Mouse (Mus musculus): Measurements from ENCODE around the gene Tomm6. TPM values are rescaled to one million over a fixed set of nuclear protein-coding genes. Genes with fewer than 3 reads are reported as not detected.

Gene Tomm6
- polyA plus RNA-seq (2015; fragmentation: Nextera tagmentation; extraction: Ambion mirVana): 274 and 295 TPM in 2 replicates

GRCm38 (mm10) chr17:47688344-47688607 lies at the start of gene Tomm6:
Tomm6 (minus strand) TSS chr17:47688386.
- H3K36me3 ChIP-seq (ENCODE audit: control insufficient read depth, insufficient read depth): peaks cover 16% of the 10 kb centered on the region
- ATAC-seq (replicated peaks; ENCODE audit: extremely low read depth, insufficient read depth, low FRiP score): no peak; the same call in 1 of the 2 replicates
- peak within 1 kb of the TSS; percentile 91 for H3K9ac ChIP-seq (ENCODE audit: low read length)
- H3K4me2 ChIP-seq (ENCODE audit: low read depth, low read length): peak within 1 kb of the TSS; percentile 98
- 0% methylated on average over 9 of the region's 9 CpGs for WGBS
- no peaks in the 10 kb centered on the region for H3K27me3 ChIP-seq (ENCODE audit: control insufficient read depth, insufficient read depth, low read length)
- peak within 1 kb of the TSS; percentile 86 for H3K27ac ChIP-seq (ENCODE audit: low read length)
- H3K9me3 ChIP-seq (replicated peaks; ENCODE audit: control insufficient read depth, low read length): no peaks in the 10 kb centered on the region
- H3K4me3 ChIP-seq (ENCODE audit: low read length): peak within 1 kb of the TSS; percentile 95
- H3K4me1 ChIP-seq (ENCODE audit: control insufficient read depth, insufficient read depth, low read length): peaks cover 13% of the 10 kb centered on the region

GRCm38 (mm10) chr17:47737271-47738065 lies 49.3 kb upstream of the Tomm6 start:
- H3K4me3 ChIP-seq (ENCODE audit: low read length): peak overlapping the region; percentile 83
- H3K36me3 ChIP-seq (ENCODE audit: control insufficient read depth, insufficient read depth): no peaks in the 10 kb centered on the region
- H3K9me3 ChIP-seq (replicated peaks; ENCODE audit: control insufficient read depth, low read length): no peaks in the 10 kb centered on the region
- H3K27me3 ChIP-seq (ENCODE audit: control insufficient read depth, insufficient read depth, low read length): no peaks in the 10 kb centered on the region
- peak overlapping the region; percentile 94 for H3K27ac ChIP-seq (ENCODE audit: low read length)
- H3K4me2 ChIP-seq (ENCODE audit: low read depth, low read length): peak overlapping the region; percentile 98
- ATAC-seq (replicated peaks; ENCODE audit: extremely low read depth, insufficient read depth, low FRiP score): peak; percentile 92
- peaks cover 19% of the 10 kb centered on the region for H3K4me1 ChIP-seq (ENCODE audit: control insufficient read depth, insufficient read depth, low read length)
- under 1% methylated on average over 49 of the region's 60 CpGs for WGBS
- peak overlapping the region; percentile 86 for H3K9ac ChIP-seq (ENCODE audit: low read length)

- no peaks in the 10 kb centered on the region for H3K27me3 ChIP-seq (ENCODE audit: control insufficient read depth, insufficient read depth, low read length)
- H3K4me3 ChIP-seq (ENCODE audit: low read length): peak within 1 kb of the TSS; percentile 83
- H3K27ac ChIP-seq (ENCODE audit: low read length): peak within 1 kb of the TSS; percentile 94
- no peaks in the 10 kb centered on the region for H3K36me3 ChIP-seq (ENCODE audit: control insufficient read depth, insufficient read depth)
- peak; percentile 73 for ATAC-seq (replicated peaks; ENCODE audit: extremely low read depth, insufficient read depth, low FRiP score)
- peak within 1 kb of the TSS; percentile 98 for H3K4me2 ChIP-seq (ENCODE audit: low read depth, low read length)
- under 1% methylated on average over 46 of the region's 47 CpGs for WGBS
- peak within 1 kb of the TSS; percentile 86 for H3K9ac ChIP-seq (ENCODE audit: low read length)
- no peaks in the 10 kb centered on the region for H3K9me3 ChIP-seq (replicated peaks; ENCODE audit: control insufficient read depth, low read length)
- H3K4me1 ChIP-seq (ENCODE audit: control insufficient read depth, insufficient read depth, low read length): peaks cover 19% of the 10 kb centered on the region
Measured at GRCm38 (mm10) chr17:47736856-47737255, 48.7 kb upstream of the Tomm6 start, which contains the start of gene Tfeb. Tfeb (plus strand) TSS chr17:47737030.

GRCm38 (mm10) chr17:47735553-47736100 lies 47.4 kb upstream of the Tomm6 start:
- no peak for ATAC-seq (replicated peaks; ENCODE audit: extremely low read depth, insufficient read depth, low FRiP score)
- H3K9ac ChIP-seq (ENCODE audit: low read length): no peak overlapping the region
- 71% methylated on average over 14 of the region's 14 CpGs for WGBS
- H3K27ac ChIP-seq (ENCODE audit: low read length): no peak overlapping the region
- no peak overlapping the region for H3K4me3 ChIP-seq (ENCODE audit: low read length)
- peaks cover 16% of the 10 kb centered on the region for H3K4me1 ChIP-seq (ENCODE audit: control insufficient read depth, insufficient read depth, low read length)
- H3K36me3 ChIP-seq (ENCODE audit: control insufficient read depth, insufficient read depth): no peaks in the 10 kb centered on the region
- H3K27me3 ChIP-seq (ENCODE audit: control insufficient read depth, insufficient read depth, low read length): no peaks in the 10 kb centered on the region
- no peaks in the 10 kb centered on the region for H3K9me3 ChIP-seq (replicated peaks; ENCODE audit: control insufficient read depth, low read length)
- H3K4me2 ChIP-seq (ENCODE audit: low read depth, low read length): no peak overlapping the region

GRCm38 (mm10) chr17:47730633-47731575 lies 42.7 kb upstream of the Tomm6 start:
- H3K36me3 ChIP-seq (ENCODE audit: control insufficient read depth, insufficient read depth): no peaks in the 10 kb centered on the region
- H3K9ac ChIP-seq (ENCODE audit: low read length): no peak overlapping the region
- no peak overlapping the region for H3K27ac ChIP-seq (ENCODE audit: low read length)
- H3K4me3 ChIP-seq (ENCODE audit: low read length): no peak overlapping the region
- H3K27me3 ChIP-seq (ENCODE audit: control insufficient read depth, insufficient read depth, low read length): no peaks in the 10 kb centered on the region
- WGBS: 56% methylated on average over 24 of the region's 24 CpGs
- no peaks in the 10 kb centered on the region for H3K9me3 ChIP-seq (replicated peaks; ENCODE audit: control insufficient read depth, low read length)
- no peak overlapping the region for H3K4me2 ChIP-seq (ENCODE audit: low read depth, low read length)
- H3K4me1 ChIP-seq (ENCODE audit: control insufficient read depth, insufficient read depth, low read length): no peaks in the 10 kb centered on the region
- no peak for ATAC-seq (replicated peaks; ENCODE audit: extremely low read depth, insufficient read depth, low FRiP score)

- Histone ChIP-seq H3K9me3 (replicated peaks; ENCODE audit: control insufficient read depth, low read length) (no peaks in the 10 kb centered on the region), H3K36me3 (ENCODE audit: control insufficient read depth, insufficient read depth) (no peaks in the 10 kb centered on the region), H3K27me3 (ENCODE audit: control insufficient read depth, insufficient read depth, low read length) (no peaks in the 10 kb centered on the region), H3K4me2 (ENCODE audit: low read depth, low read length) (no peak within 1 kb of the TSS), H3K27ac (ENCODE audit: low read length) (no peak within 1 kb of the TSS), H3K4me3 (ENCODE audit: low read length) (no peak within 1 kb of the TSS), H3K9ac (ENCODE audit: low read length) (no peak within 1 kb of the TSS), H3K4me1 (ENCODE audit: control insufficient read depth, insufficient read depth, low read length) (no peaks in the 10 kb centered on the region)
- no peak for ATAC-seq (replicated peaks; ENCODE audit: extremely low read depth, insufficient read depth, low FRiP score)
- WGBS: 77% methylated on average over 11 of the region's 11 CpGs
Measured at GRCm38 (mm10) chr17:47726566-47726965, 38.4 kb upstream of the Tomm6 start, which contains the start of gene Pgc. Pgc (plus strand) TSS chr17:47726842.

GRCm38 (mm10) chr17:47721183-47721582 lies 33.0 kb upstream of the Tomm6 start:
- Histone ChIP-seq H3K9ac (ENCODE audit: low read length) (no peak overlapping the region), H3K9me3 (replicated peaks; ENCODE audit: control insufficient read depth, low read length) (no peaks in the 10 kb centered on the region), H3K4me3 (ENCODE audit: low read length) (no peak overlapping the region), H3K36me3 (ENCODE audit: control insufficient read depth, insufficient read depth) (no peaks in the 10 kb centered on the region), H3K4me2 (ENCODE audit: low read depth, low read length) (no peak overlapping the region), H3K27ac (ENCODE audit: low read length) (no peak overlapping the region), H3K27me3 (ENCODE audit: control insufficient read depth, insufficient read depth, low read length) (no peaks in the 10 kb centered on the region), H3K4me1 (ENCODE audit: control insufficient read depth, insufficient read depth, low read length) (no peaks in the 10 kb centered on the region)
- 38% methylated on average over 4 of the region's 4 CpGs for WGBS
- ATAC-seq (replicated peaks; ENCODE audit: extremely low read depth, insufficient read depth, low FRiP score): peak; percentile 56

- no peaks in the 10 kb centered on the region for H3K9me3 ChIP-seq (replicated peaks; ENCODE audit: control insufficient read depth, low read length)
- no peak overlapping the region for H3K4me2 ChIP-seq (ENCODE audit: low read depth, low read length)
- H3K9ac ChIP-seq (ENCODE audit: low read length): no peak overlapping the region
- no peaks in the 10 kb centered on the region for H3K27me3 ChIP-seq (ENCODE audit: control insufficient read depth, insufficient read depth, low read length)
- H3K4me1 ChIP-seq (ENCODE audit: control insufficient read depth, insufficient read depth, low read length): no peaks in the 10 kb centered on the region
- 43% methylated on average over 3 of the region's 3 CpGs for WGBS
- no peak overlapping the region for H3K27ac ChIP-seq (ENCODE audit: low read length)
- H3K36me3 ChIP-seq (ENCODE audit: control insufficient read depth, insufficient read depth): no peaks in the 10 kb centered on the region
- ATAC-seq (replicated peaks; ENCODE audit: extremely low read depth, insufficient read depth, low FRiP score): no peak
- H3K4me3 ChIP-seq (ENCODE audit: low read length): no peak overlapping the region
Measured at GRCm38 (mm10) chr17:47715037-47715436, 26.9 kb upstream of the Tomm6 start.

All from heart, embryonic 16.5 days (tissue).